In the genomic region with DNA sequence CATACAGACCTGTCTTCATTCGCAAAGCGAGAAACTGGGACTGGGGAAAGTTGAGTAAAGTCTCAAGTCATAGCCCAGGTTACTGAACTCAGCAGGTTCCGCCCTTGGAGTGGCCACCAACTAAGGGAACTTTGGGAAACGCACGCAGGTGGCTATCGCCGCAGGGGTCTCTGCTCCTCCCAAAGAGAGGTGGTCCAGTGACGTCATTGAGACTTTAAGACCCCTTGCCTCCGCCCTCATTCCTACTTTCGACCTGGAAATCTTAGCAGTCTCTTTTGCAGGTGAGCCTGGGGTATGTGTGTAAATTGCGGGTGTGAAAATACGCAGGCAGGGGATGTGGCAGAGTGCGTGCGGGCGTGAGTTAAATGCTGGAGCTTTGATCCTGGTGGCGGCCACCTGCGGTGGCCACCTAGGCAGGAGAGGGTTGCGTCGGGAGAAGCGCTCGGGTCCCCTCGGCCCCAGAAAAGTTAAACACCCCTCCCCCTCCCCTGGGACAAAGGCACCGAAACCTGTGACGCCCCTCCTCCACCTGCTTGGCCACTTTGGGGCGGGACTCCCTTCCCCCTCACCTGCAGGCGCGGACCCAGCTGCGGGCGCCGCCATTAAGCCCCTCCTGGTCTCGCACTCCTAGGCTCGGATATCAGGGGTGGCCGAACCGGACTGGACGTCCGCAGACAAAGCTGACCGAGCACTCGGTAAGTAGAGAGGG, we compare ENCODE assay signal across 8 mouse cellular contexts. TPM values are rescaled to one million over a fixed set of nuclear protein-coding genes. Genes with fewer than 3 reads are reported as not detected.
A peak's percentile ranks its signal among the peaks of the same experiment; 100 is the strongest.
DNase-seq lines count a peak whose midpoint lies in the region; ATAC-seq and TF ChIP-seq lines count a peak whose summit lies in the region.

Cldn6 (plus strand) TSS at position 123 of the 709 bp plus-strand sequence.

- H3K4me2 ChIP-seq in hindbrain, embryonic 11.5 days (replicated peaks; ENCODE audit: low read depth, low read length) = no peak within 1 kb of the TSS

- peaks cover 71% of the 10 kb centered on the region for H3K27me3 ChIP-seq in heart, embryonic 10.5 days (ENCODE audit: insufficient read depth, poor library complexity, severe bottlenecking)
- H3K27me3 ChIP-seq in hindbrain, embryonic 11.5 days (ENCODE audit: control insufficient read depth, insufficient read depth, low read length) = peaks cover 79% of the 10 kb centered on the region
- peaks cover 98% of the 10 kb centered on the region for H3K27me3 ChIP-seq in midbrain, embryonic 10.5 days (ENCODE audit: low read depth, poor library complexity, severe bottlenecking)

- 4% methylated on average over 38 of the region's 38 CpGs for WGBS in heart, embryonic 10.5 days
- 3% methylated on average over 38 of the region's 38 CpGs for WGBS in hindbrain, embryonic 11.5 days
- 1% methylated on average over 38 of the region's 38 CpGs for WGBS in midbrain, embryonic 10.5 days

- in situ Hi-C loops in ES-E14 (cut with MboI; ENCODE audit: low sequenced_read_pairs in 2 of 2, unreplicated experiment in 2 of 2) = no loop called here

- peak within 1 kb of the TSS; percentile 45 for H3K4me3 ChIP-seq in heart, embryonic 10.5 days
- H3K4me3 ChIP-seq in ES-E14 (ENCODE audit: insufficient read depth in 1 of 2, low read depth in 1 of 2, low read length in 2 of 2, poor library complexity in 1 of 2, severe bottlenecking in 1 of 2) = peak within 1 kb of the TSS; percentile 56 to 69
- no peak within 1 kb of the TSS for H3K4me3 ChIP-seq in hindbrain, embryonic 11.5 days (ENCODE audit: low read depth, low read length)
- peak within 1 kb of the TSS; percentile 44 for H3K4me3 ChIP-seq in midbrain, embryonic 10.5 days

- no peak within 1 kb of the TSS for H3K27ac ChIP-seq in heart, embryonic 10.5 days
- no peak within 1 kb of the TSS for H3K27ac ChIP-seq in ES-E14 (ENCODE audit: insufficient read depth, low read depth, low read length, poor library complexity, severe bottlenecking)
- H3K27ac ChIP-seq in hindbrain, embryonic 11.5 days (ENCODE audit: low read depth, low read length) = no peak within 1 kb of the TSS
- H3K27ac ChIP-seq in midbrain, embryonic 10.5 days (replicated peaks) = no peak within 1 kb of the TSS

- H3K9ac ChIP-seq in ES-E14 (ENCODE audit: insufficient read depth, low read depth, low read length, poor library complexity, severe bottlenecking) = peak within 1 kb of the TSS; percentile 67
- H3K9ac ChIP-seq in hindbrain, embryonic 11.5 days (ENCODE audit: low read depth, low read length) = no peak within 1 kb of the TSS

- H3K4me1 ChIP-seq in heart, embryonic 10.5 days = peaks cover 52% of the 10 kb centered on the region
- peaks cover 5 to 44% of the 10 kb centered on the region in 2 experiments for H3K4me1 ChIP-seq in ES-E14 (ENCODE audit: control insufficient read depth in 2 of 2, insufficient read depth in 2 of 2, low read length in 2 of 2, poor library complexity in 1 of 2)
- H3K4me1 ChIP-seq in hindbrain, embryonic 11.5 days (replicated peaks; ENCODE audit: control insufficient read depth, insufficient read depth, low read length) = peaks cover 10% of the 10 kb centered on the region
- H3K4me1 ChIP-seq in midbrain, embryonic 10.5 days = peaks cover 65% of the 10 kb centered on the region

- DNase-seq in heart, embryonic 10.5 days (ENCODE audit: low spot score) = no peak
- no peak for DNase-seq in heart, postnatal 4 days
- no peak for DNase-seq in ES-E14 (ENCODE audit: low read depth, low spot score)
- no peak for DNase-seq in hindbrain, embryonic 11.5 days (ENCODE audit: low spot score)
- DNase-seq in midbrain, embryonic 10.5 days (ENCODE audit: low spot score) = no peak
- DNase-seq in thymus, postnatal 10 days (ENCODE audit: low spot score in 2 of 2) = no peak
- DNase-seq in gastrocnemius, adult 8-10 months (ENCODE audit: low spot score in 2 of 2) = no peak
- DNase-seq in spleen, adult 18-20 months = no peak

- no peaks in the 10 kb centered on the region for H3K9me3 ChIP-seq in heart, embryonic 10.5 days
- H3K9me3 ChIP-seq in ES-E14 (ENCODE audit: control insufficient read depth, insufficient read depth, low read depth, low read length) = no peaks in the 10 kb centered on the region
- no peaks in the 10 kb centered on the region for H3K9me3 ChIP-seq in hindbrain, embryonic 11.5 days (ENCODE audit: control insufficient read depth, low read length)
- no peaks in the 10 kb centered on the region for H3K9me3 ChIP-seq in midbrain, embryonic 10.5 days (replicated peaks)

- H3K36me3 ChIP-seq in heart, embryonic 10.5 days = 0 out of 2 replicates have a peak, but pooled peaks cover 3% of the 10 kb centered on the region
- H3K36me3 ChIP-seq in ES-E14 (ENCODE audit: control insufficient read depth, insufficient read depth, low read length, poor library complexity, severe bottlenecking) = peaks cover 8% of the 10 kb centered on the region; the same call in 1 of the 2 replicates
- H3K36me3 ChIP-seq in hindbrain, embryonic 11.5 days (ENCODE audit: control insufficient read depth, insufficient read depth, low read length) = no peaks in the 10 kb centered on the region
- no peaks in the 10 kb centered on the region for H3K36me3 ChIP-seq in midbrain, embryonic 10.5 days

- ATAC-seq in hindbrain, embryonic 11.5 days (ENCODE audit: low FRiP score) = no peak

TF ChIP-seq in ES-E14, 5 proteins besides CTCF, POLR2A, EP300 and RAD21:
- TF ChIP-seq CHD2 (IDR thresholded peaks at IDR 0.05; ENCODE audit: low read depth, low read length) (no peak), ZC3H11A (IDR thresholded peaks at IDR 0.05; ENCODE audit: borderline replicate concordance, low read depth, low read length) (no peak), HCFC1 (IDR thresholded peaks at IDR 0.05; ENCODE audit: borderline replicate concordance, insufficient read depth, low read length) (no peak), ZNF384 (IDR thresholded peaks at IDR 0.05; ENCODE audit: low read depth, low read length) (no peak), MAFK (IDR thresholded peaks at IDR 0.05; ENCODE audit: insufficient read depth, low read depth, low read length) (no peak)
TF ChIP-seq in ES-E14: peak in this region for 0.

RNA-seq across cellular contexts. Expression of gene Cldn6, which starts in this region (rescaled TPM):
- 7.0 and 33.4 TPM in 2 replicates for polyA plus RNA-seq in heart, embryonic 10.5 days (2016; fragmentation: Nextera tagmentation; extraction: Ambion mirVana)
- not detected for total RNA-seq in heart, postnatal 4 days (2021)
- total RNA-seq in ES-E14 (2012; rRNA removed) = 72.7 and 199 TPM in 2 replicates
- 12.8 and 18.1 TPM in 2 replicates for polyA plus RNA-seq in hindbrain, embryonic 11.5 days (2014; fragmentation: Nextera tagmentation; extraction: Ambion mirVana)
- 3.5 and 10.1 TPM in 2 replicates for polyA plus RNA-seq in midbrain, embryonic 10.5 days (2016; fragmentation: Nextera tagmentation; extraction: Ambion mirVana)
- not detected for total RNA-seq in gastrocnemius, adult 8-10 months (2022)

Comparison
In these comparisons a context has a peak if more than half of its experiments do, and no peak if none do; other contexts are left out.
1. RNA of gene Cldn6 (total RNA-seq): 72.7 to 199 TPM in ES-E14; not detected in heart, postnatal 4 days and not detected in gastrocnemius, adult 8-10 months; every median in the first group is over 10 times any median in the second.